Mouse (Mus musculus): Measurements from ENCODE around the gene Atg3. TPM values are rescaled to one million over a fixed set of nuclear protein-coding genes. Genes with fewer than 3 reads are reported as not detected.

Gene Atg3
- polyA plus RNA-seq, 1 experiment from 2014 or later: 49.5 TPM

DNA sequence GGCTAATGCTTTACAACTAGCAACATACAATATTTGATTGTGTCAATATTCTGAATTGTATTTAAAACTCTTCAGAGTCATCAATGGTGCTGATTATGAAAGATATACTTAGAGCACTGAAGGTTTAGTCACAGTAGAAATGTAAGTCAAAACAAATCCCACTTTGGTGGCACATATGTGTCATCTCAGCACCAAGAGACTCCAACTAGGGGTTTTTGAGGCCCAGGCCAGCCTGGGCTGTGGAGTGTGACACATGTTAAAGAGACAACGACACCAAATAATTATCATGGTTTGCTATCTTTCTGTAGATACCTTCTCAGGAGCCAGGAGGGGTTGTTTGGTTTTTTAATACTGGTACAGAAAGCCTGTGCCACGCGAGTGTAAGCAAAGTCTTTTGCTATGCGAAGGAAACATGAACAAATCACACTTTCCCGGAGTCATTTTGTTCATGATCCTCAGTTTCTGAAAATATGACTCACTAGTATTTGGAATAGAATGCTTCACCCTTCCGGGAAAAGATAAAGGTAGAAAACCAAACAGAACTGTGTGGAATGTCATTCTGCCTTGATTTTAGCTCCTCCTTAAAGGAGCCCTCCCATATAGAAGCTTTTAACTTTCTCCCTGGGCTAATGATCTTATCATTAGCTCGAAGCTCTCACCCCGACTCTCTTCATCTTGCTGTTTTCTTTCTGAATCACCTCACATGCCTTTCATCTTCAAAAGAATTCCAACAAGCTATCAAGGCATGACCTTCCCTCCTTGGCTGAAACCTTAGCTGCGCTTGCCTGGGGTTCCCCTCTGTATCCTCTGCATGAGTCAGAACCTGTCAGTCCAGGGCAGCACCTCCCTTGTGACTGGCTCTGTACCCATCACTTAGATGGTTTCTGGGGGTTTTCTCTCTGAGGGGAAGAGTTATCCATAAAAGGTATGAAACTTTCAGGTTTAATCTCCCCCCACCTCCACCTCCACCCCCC lies 34.1 kb upstream of the Atg3 start:
- ATAC-seq: no peak
- Histone ChIP-seq H3K9ac (ENCODE audit: low read depth, low read length) (no peak overlapping the region), H3K9me3 (ENCODE audit: control insufficient read depth) (no peaks in the 10 kb centered on the region), H3K4me2 (replicated peaks; ENCODE audit: low read depth) (no peak overlapping the region), H3K4me3 (ENCODE audit: low read depth, low read length) (no peak overlapping the region), H3K4me1 (replicated peaks; ENCODE audit: control insufficient read depth, insufficient read depth, low read length) (no peaks in the 10 kb centered on the region), H3K27ac (ENCODE audit: low read depth, low read length) (no peak overlapping the region), H3K27me3 (replicated peaks; ENCODE audit: control insufficient read depth, insufficient read depth, low read length) (no peaks in the 10 kb centered on the region), H3K36me3 (ENCODE audit: control insufficient read depth, insufficient read depth) (no peaks in the 10 kb centered on the region)
- no peak for TF ChIP-seq CTCF (IDR thresholded peaks at IDR 0.05; ENCODE audit: low read depth)
- 47% methylated on average over 9 of the region's 9 CpGs for WGBS

DNA sequence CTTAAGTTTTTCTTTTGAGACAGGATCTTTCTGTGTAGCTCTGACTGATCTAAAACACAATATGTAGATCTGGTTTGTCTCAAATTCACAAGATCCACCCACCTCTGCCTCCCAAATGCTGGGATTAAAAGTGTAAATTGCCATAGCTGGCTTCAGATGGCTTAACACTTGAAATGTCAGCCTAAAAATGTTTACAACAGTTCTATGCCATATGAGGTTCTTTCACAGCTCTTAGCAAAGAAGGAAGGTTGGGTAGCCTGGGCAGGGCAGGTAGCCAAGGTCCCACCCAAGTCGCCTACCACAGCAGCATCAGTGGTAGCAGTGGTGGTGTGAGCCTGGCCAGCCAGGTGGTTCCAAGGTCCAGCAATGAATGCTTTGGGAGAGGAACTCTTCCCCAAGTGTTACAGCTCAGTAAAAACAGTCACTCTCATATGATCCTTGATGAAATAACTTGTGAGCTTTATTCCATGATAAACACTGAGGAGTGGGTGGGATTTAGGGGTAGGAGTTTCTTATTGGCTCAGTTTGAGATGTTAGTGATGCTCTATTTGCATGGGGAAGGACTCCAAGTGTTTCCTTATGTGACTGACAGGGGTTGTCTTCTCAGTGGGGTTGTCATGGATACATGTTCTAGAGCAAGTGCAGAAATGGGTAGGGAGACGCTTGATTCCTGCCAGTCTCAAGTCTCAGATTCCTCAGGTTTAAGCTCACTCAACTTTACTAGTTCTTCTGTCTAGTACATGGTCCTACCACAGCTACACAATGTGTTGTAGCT lies 30.5 kb upstream of the Atg3 start:
- TF ChIP-seq CTCF (IDR thresholded peaks at IDR 0.05; ENCODE audit: low read depth): no peak
- no peak overlapping the region for H3K4me3 ChIP-seq (ENCODE audit: low read depth, low read length)
- H3K27me3 ChIP-seq (replicated peaks; ENCODE audit: control insufficient read depth, insufficient read depth, low read length): no peaks in the 10 kb centered on the region
- no peak overlapping the region for H3K27ac ChIP-seq (ENCODE audit: low read depth, low read length)
- H3K4me2 ChIP-seq (replicated peaks; ENCODE audit: low read depth): no peak overlapping the region
- WGBS: 84% methylated on average over 2 of the region's 2 CpGs
- H3K4me1 ChIP-seq (replicated peaks; ENCODE audit: control insufficient read depth, insufficient read depth, low read length): no peaks in the 10 kb centered on the region
- H3K9me3 ChIP-seq (ENCODE audit: control insufficient read depth): no peaks in the 10 kb centered on the region
- no peaks in the 10 kb centered on the region for H3K36me3 ChIP-seq (ENCODE audit: control insufficient read depth, insufficient read depth)
- ATAC-seq: no peak
- H3K9ac ChIP-seq (ENCODE audit: low read depth, low read length): no peak overlapping the region

GRCm38 (mm10) chr16:45141711-45142110 lies 16.9 kb upstream of the Atg3 start:
- Histone ChIP-seq H3K27ac (ENCODE audit: low read depth, low read length) (no peak overlapping the region), H3K4me2 (replicated peaks; ENCODE audit: low read depth) (no peak overlapping the region), H3K36me3 (ENCODE audit: control insufficient read depth, insufficient read depth) (peaks cover 45% of the 10 kb centered on the region), H3K4me1 (replicated peaks; ENCODE audit: control insufficient read depth, insufficient read depth, low read length) (no peaks in the 10 kb centered on the region), H3K9ac (ENCODE audit: low read depth, low read length) (no peak overlapping the region), H3K9me3 (ENCODE audit: control insufficient read depth) (no peaks in the 10 kb centered on the region), H3K4me3 (ENCODE audit: low read depth, low read length) (no peak overlapping the region), H3K27me3 (replicated peaks; ENCODE audit: control insufficient read depth, insufficient read depth, low read length) (no peaks in the 10 kb centered on the region)
- ATAC-seq: no peak
- WGBS: 90% methylated on average over 5 of the region's 5 CpGs
- TF ChIP-seq CTCF (IDR thresholded peaks at IDR 0.05; ENCODE audit: low read depth): peak; percentile 40

- H3K4me1 ChIP-seq (replicated peaks; ENCODE audit: control insufficient read depth, insufficient read depth, low read length): no peaks in the 10 kb centered on the region
- 93% methylated on average over 5 of the region's 5 CpGs for WGBS
- peak; percentile 47 for TF ChIP-seq CTCF (IDR thresholded peaks at IDR 0.05; ENCODE audit: low read depth)
- no peak for ATAC-seq
- H3K9ac ChIP-seq (ENCODE audit: low read depth, low read length): no peak overlapping the region
- no peaks in the 10 kb centered on the region for H3K27me3 ChIP-seq (replicated peaks; ENCODE audit: control insufficient read depth, insufficient read depth, low read length)
- no peak overlapping the region for H3K4me2 ChIP-seq (replicated peaks; ENCODE audit: low read depth)
- peaks cover 53% of the 10 kb centered on the region for H3K36me3 ChIP-seq (ENCODE audit: control insufficient read depth, insufficient read depth)
- no peak overlapping the region for H3K4me3 ChIP-seq (ENCODE audit: low read depth, low read length)
- H3K27ac ChIP-seq (ENCODE audit: low read depth, low read length): no peak overlapping the region
- H3K9me3 ChIP-seq (ENCODE audit: control insufficient read depth): no peaks in the 10 kb centered on the region
Measured at GRCm38 (mm10) chr16:45142565-45142964, 16.0 kb upstream of the Atg3 start.

GRCm38 (mm10) chr16:45145119-45145518 lies 13.5 kb upstream of the Atg3 start:
- Histone ChIP-seq H3K4me1 (replicated peaks; ENCODE audit: control insufficient read depth, insufficient read depth, low read length) (no peaks in the 10 kb centered on the region), H3K4me3 (ENCODE audit: low read depth, low read length) (no peak overlapping the region), H3K4me2 (replicated peaks; ENCODE audit: low read depth) (no peak overlapping the region), H3K9ac (ENCODE audit: low read depth, low read length) (no peak overlapping the region), H3K27ac (ENCODE audit: low read depth, low read length) (no peak overlapping the region), H3K27me3 (replicated peaks; ENCODE audit: control insufficient read depth, insufficient read depth, low read length) (no peaks in the 10 kb centered on the region), H3K36me3 (ENCODE audit: control insufficient read depth, insufficient read depth) (peaks cover 61% of the 10 kb centered on the region), H3K9me3 (ENCODE audit: control insufficient read depth) (no peaks in the 10 kb centered on the region)
- no peak for TF ChIP-seq CTCF (IDR thresholded peaks at IDR 0.05; ENCODE audit: low read depth)
- 74% methylated on average over 6 of the region's 6 CpGs for WGBS
- ATAC-seq: no peak

DNA sequence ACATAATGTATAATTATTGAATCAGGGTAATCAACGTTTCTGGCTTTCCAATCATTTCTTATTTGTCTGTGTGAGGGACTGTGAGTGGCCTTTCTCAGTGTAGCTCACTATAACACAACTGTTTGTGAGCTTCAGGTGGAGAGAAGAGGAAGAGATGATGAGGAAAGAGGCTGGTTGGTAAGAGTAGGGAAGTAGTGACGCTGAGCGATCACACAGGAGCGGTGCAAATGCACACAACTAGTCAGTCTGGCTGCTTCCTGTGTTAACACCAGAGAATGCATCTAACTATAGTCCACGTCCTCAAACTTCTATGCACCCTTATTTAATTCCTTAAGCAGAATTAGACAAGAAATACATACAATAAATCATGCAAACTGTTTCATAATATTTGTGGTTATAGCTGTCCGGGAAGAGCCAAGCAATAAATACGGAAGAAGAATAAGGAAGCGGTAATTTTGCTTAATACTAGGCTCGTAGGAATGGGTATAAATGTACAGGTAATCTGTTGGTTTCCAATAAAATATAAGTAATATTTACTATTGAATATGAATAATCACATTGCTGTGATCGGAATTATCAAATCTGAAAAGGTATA lies 10.0 kb upstream of the Atg3 start:
- Histone ChIP-seq H3K4me3 (ENCODE audit: low read depth, low read length) (no peak overlapping the region), H3K27me3 (replicated peaks; ENCODE audit: control insufficient read depth, insufficient read depth, low read length) (no peaks in the 10 kb centered on the region), H3K4me2 (replicated peaks; ENCODE audit: low read depth) (no peak overlapping the region), H3K36me3 (ENCODE audit: control insufficient read depth, insufficient read depth) (peaks cover 61% of the 10 kb centered on the region), H3K9me3 (ENCODE audit: control insufficient read depth) (no peaks in the 10 kb centered on the region), H3K4me1 (replicated peaks; ENCODE audit: control insufficient read depth, insufficient read depth, low read length) (no peaks in the 10 kb centered on the region), H3K9ac (ENCODE audit: low read depth, low read length) (no peak overlapping the region), H3K27ac (ENCODE audit: low read depth, low read length) (no peak overlapping the region)
- no peak for ATAC-seq
- WGBS: 89% methylated on average over 10 of the region's 10 CpGs
- TF ChIP-seq CTCF (IDR thresholded peaks at IDR 0.05; ENCODE audit: low read depth): no peak
